Mouse (Mus musculus): ENCODE results near the gene Ctnna3. TPM values are rescaled to one million over a fixed set of nuclear protein-coding genes. Genes with fewer than 3 reads are reported as not detected.

The Ctnna3 gene
- polyA plus RNA-seq, 1 experiment, result 0.25 TPM

GRCm38 (mm10) chr10:64086567-64087391 is 656.9 kb downstream of the Ctnna3 start:
- no peak for TF ChIP-seq CTCF (IDR thresholded peaks at IDR 0.05; ENCODE audit: borderline replicate concordance, extremely low read depth, insufficient read depth, insufficient read length)
- DNase-seq (ENCODE audit: low read depth), result peak; percentile 58

- DNase-seq (ENCODE audit: low read depth), result peak; percentile 62
- no peak for TF ChIP-seq POLR2A (IDR thresholded peaks at IDR 0.05; ENCODE audit: borderline replicate concordance, extremely low read depth, insufficient read depth, insufficient read length, poor library complexity, severe bottlenecking)
- no peak for TF ChIP-seq CTCF (IDR thresholded peaks at IDR 0.05; ENCODE audit: borderline replicate concordance, extremely low read depth, insufficient read depth, insufficient read length)
Observed at GRCm38 (mm10) chr10:64087521-64087920, 657.6 kb downstream of the Ctnna3 start.

- peak; percentile 74 for DNase-seq (ENCODE audit: low read depth)
- TF ChIP-seq CTCF (IDR thresholded peaks at IDR 0.05; ENCODE audit: borderline replicate concordance, extremely low read depth, insufficient read depth, insufficient read length), result no peak
- no peak for TF ChIP-seq POLR2A (IDR thresholded peaks at IDR 0.05; ENCODE audit: borderline replicate concordance, extremely low read depth, insufficient read depth, insufficient read length, poor library complexity, severe bottlenecking)
Observed at GRCm38 (mm10) chr10:64087936-64088773, 658.3 kb downstream of the Ctnna3 start.

- TF ChIP-seq CTCF (IDR thresholded peaks at IDR 0.05; ENCODE audit: borderline replicate concordance, extremely low read depth, insufficient read depth, insufficient read length) (no peak), POLR2A (IDR thresholded peaks at IDR 0.05; ENCODE audit: borderline replicate concordance, extremely low read depth, insufficient read depth, insufficient read length, poor library complexity, severe bottlenecking) (no peak)
- peak; percentile 38 for DNase-seq (ENCODE audit: low read depth)
Observed at GRCm38 (mm10) chr10:64088774-64089460, 659.0 kb downstream of the Ctnna3 start.

- peak; percentile 96 for DNase-seq (ENCODE audit: low read depth)
Observed at GRCm38 (mm10) chr10:64089680-64090460, 660.0 kb downstream of the Ctnna3 start, which contains the start of gene Lrrtm3. Lrrtm3 (minus strand) TSS chr10:64090277.

GRCm38 (mm10) chr10:64096532-64096931 is 666.6 kb downstream of the Ctnna3 start:
- DNase-seq (ENCODE audit: low read depth), result no peak
- TF ChIP-seq CTCF (IDR thresholded peaks at IDR 0.05; ENCODE audit: borderline replicate concordance, extremely low read depth, insufficient read depth, insufficient read length), result peak; percentile 7; the same call in 1 of the 2 replicates
- TF ChIP-seq POLR2A (IDR thresholded peaks at IDR 0.05; ENCODE audit: borderline replicate concordance, extremely low read depth, insufficient read depth, insufficient read length, poor library complexity, severe bottlenecking), result no peak

More at GRCm38 (mm10) chr10:64089680-64090460, 660.0 kb downstream of the Ctnna3 start, which contains the start of gene Lrrtm3:
- TF ChIP-seq POLR2A (IDR thresholded peaks at IDR 0.05; ENCODE audit: borderline replicate concordance, extremely low read depth, insufficient read depth, insufficient read length, poor library complexity, severe bottlenecking) (no peak; the same call in 1 of the 2 replicates), CTCF (IDR thresholded peaks at IDR 0.05; ENCODE audit: borderline replicate concordance, extremely low read depth, insufficient read depth, insufficient read length) (peak; percentile 74; the same call in 1 of the 2 replicates)

GRCm38 (mm10) chr10:64115246-64115645 is 685.3 kb downstream of the Ctnna3 start:
- DNase-seq (ENCODE audit: low read depth), result no peak
- TF ChIP-seq CTCF (IDR thresholded peaks at IDR 0.05; ENCODE audit: borderline replicate concordance, extremely low read depth, insufficient read depth, insufficient read length), result no peak
- TF ChIP-seq POLR2A (IDR thresholded peaks at IDR 0.05; ENCODE audit: borderline replicate concordance, extremely low read depth, insufficient read depth, insufficient read length, poor library complexity, severe bottlenecking), result no peak

GRCm38 (mm10) chr10:64118833-64119232 is 688.9 kb downstream of the Ctnna3 start:
- DNase-seq (ENCODE audit: low read depth), result no peak
- TF ChIP-seq CTCF (IDR thresholded peaks at IDR 0.05; ENCODE audit: borderline replicate concordance, extremely low read depth, insufficient read depth, insufficient read length) (no peak), POLR2A (IDR thresholded peaks at IDR 0.05; ENCODE audit: borderline replicate concordance, extremely low read depth, insufficient read depth, insufficient read length, poor library complexity, severe bottlenecking) (no peak)

- DNase-seq (ENCODE audit: low read depth), result peak; percentile 88
- TF ChIP-seq POLR2A (IDR thresholded peaks at IDR 0.05; ENCODE audit: borderline replicate concordance, extremely low read depth, insufficient read depth, insufficient read length, poor library complexity, severe bottlenecking) (no peak), CTCF (IDR thresholded peaks at IDR 0.05; ENCODE audit: borderline replicate concordance, extremely low read depth, insufficient read depth, insufficient read length) (no peak)
Observed at GRCm38 (mm10) chr10:64130397-64131150, 700.7 kb downstream of the Ctnna3 start.

GRCm38 (mm10) chr10:64133461-64133860 is 703.6 kb downstream of the Ctnna3 start:
- DNase-seq (ENCODE audit: low read depth), result no peak
- no peak for TF ChIP-seq CTCF (IDR thresholded peaks at IDR 0.05; ENCODE audit: borderline replicate concordance, extremely low read depth, insufficient read depth, insufficient read length)
- TF ChIP-seq POLR2A (IDR thresholded peaks at IDR 0.05; ENCODE audit: borderline replicate concordance, extremely low read depth, insufficient read depth, insufficient read length, poor library complexity, severe bottlenecking), result no peak

Measured in brain, embryonic 14.5 days (tissue).